Mouse (Mus musculus) lung, postnatal 0 days (tissue): ENCODE data around the gene C2cd4c. TPM values are rescaled to one million over a fixed set of nuclear protein-coding genes. Genes with fewer than 3 reads are reported as not detected.

Experiments
- ATAC-seq: fragments of 200-750 bp; cut with Nextera tagmentation; 2 replicates; pipeline ENCODE4 v1.8.0; 2017; ENCODE audit warnings: moderate library complexity
- DNase-seq: peaks from one replicate; pipeline ENCODE4 v3.0.0-alpha.2; 2016; ENCODE audit warnings: low spot score
- H3K27ac ChIP-seq: fragments of 300-500 bp; sonication (generic); 2 replicates; pipeline ENCODE4 v1.5.1; 2014; ENCODE audit warnings: antibody characterized with exemption, mild to moderate bottlenecking, low read length, mixed read lengths
- H3K27me3 ChIP-seq: fragments of 300-500 bp; sonication (generic); replicated peaks from 2 replicates; pipeline ENCODE4 v1.6.1; 2014; ENCODE audit warnings: low read length, mixed read lengths; ENCODE audit not compliant: insufficient read depth
- H3K36me3 ChIP-seq: fragments of 300-500 bp; sonication (generic); 2 replicates; pipeline ENCODE4 v1.6.1; 2014; ENCODE audit warnings: low read length, mixed read lengths; ENCODE audit not compliant: insufficient read depth
- H3K4me1 ChIP-seq: fragments of 300-500 bp; sonication (generic); 2 replicates; pipeline ENCODE4 v1.6.1; 2014; ENCODE audit warnings: antibody characterized with exemption, low read depth, low read length, mixed read lengths; ENCODE audit not compliant: insufficient read depth
- H3K4me2 ChIP-seq: fragments of 300-500 bp; sonication (generic); replicated peaks from 2 replicates; pipeline ENCODE4 v1.6.1; 2014; ENCODE audit warnings: low read depth, mild to moderate bottlenecking, low read length, moderate library complexity, mixed read lengths
- H3K4me3 ChIP-seq: fragments of 300-500 bp; sonication (generic); 2 replicates; pipeline ENCODE4 v1.5.1; 2014; ENCODE audit warnings: low read depth, low read length
- H3K9ac ChIP-seq: fragments of 300-500 bp; sonication (generic); replicated peaks from 2 replicates; pipeline ENCODE4 v1.6.1; 2014; ENCODE audit warnings: low read depth, mild to moderate bottlenecking
- H3K9me3 ChIP-seq: fragments of 300-500 bp; sonication (generic); 2 replicates; pipeline ENCODE4 v1.6.1; 2016; ENCODE audit warnings: low read length, mixed read lengths
- CTCF ChIP-seq: IDR thresholded peaks from 2 replicates; pipeline ENCODE4 v1.5.1; 2016; ENCODE audit warnings: antibody characterized with exemption, mild to moderate bottlenecking
- EP300 ChIP-seq: IDR thresholded peaks from 2 replicates; pipeline ENCODE4 v1.6.1; 2016; ENCODE audit warnings: antibody characterized with exemption, mild to moderate bottlenecking, control low read depth
- WGBS: fragments of 180-500 bp; shearing (Covaris S2); extraction: QIAGEN DNeasy Blood & Tissue Kit; methylation state at CpG from one replicate; pipeline ENCODE4 v1.1.7; 2014; 5-methylcytosine and 5-hydroxymethylcytosine counted together
- polyA plus RNA-seq: library from polyadenylated mRNA; unstranded; fragments of >200 nt; fragmentation: Nextera tagmentation; extraction: Ambion mirVana; gene quantifications from 2 replicates; pipeline ENCODE4 v1.2.1, GENCODE M21; 2015

The C2cd4c gene
- polyA plus RNA-seq, 1 experiment from 2014 or later: not detected

DNA sequence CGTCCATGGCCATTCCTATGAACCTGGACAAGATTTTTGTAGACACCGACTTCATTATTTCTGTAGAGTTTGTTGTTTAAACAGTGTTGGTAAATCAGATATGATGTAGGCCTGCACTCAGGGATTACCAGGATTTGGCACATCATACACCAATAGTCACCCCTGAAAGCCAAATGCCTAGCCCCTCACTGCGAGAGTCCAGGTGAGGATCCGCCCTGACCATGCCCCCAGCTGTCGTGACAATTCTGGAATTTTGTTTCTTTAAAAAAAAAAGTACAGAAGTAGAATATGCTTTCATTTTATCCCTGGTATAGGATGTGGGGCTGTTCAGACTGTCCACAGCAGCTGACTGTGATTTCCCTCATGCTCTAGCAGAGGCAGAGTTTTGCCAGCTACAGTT, 43.9 kb downstream of the C2cd4c start:
- WGBS: 84% methylated on average over 5 of the region's 5 CpGs
- no peak for ATAC-seq

DNA sequence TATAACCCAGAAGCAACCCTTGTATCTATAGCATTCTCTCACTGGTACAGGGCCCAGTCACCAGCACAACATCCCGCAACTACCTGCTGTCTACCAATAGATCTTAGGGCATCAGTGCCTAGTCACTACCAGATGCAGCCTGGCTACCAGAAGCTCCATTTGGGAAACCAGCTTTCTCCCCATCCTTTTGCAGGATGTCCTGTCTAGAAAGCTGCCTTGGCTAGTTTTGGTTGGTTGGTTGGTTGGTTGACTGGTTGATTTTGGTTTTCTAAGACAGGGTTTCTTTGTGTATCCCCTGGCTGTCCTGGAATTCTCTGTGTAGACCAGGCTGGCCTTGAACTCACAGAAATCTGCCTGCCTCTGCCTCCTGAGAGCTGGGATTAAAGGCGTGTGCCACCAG, 54.1 kb downstream of the C2cd4c start:
- H3K4me3 ChIP-seq: no peak overlapping the region
- no peak overlapping the region for H3K27ac ChIP-seq
- H3K4me1 ChIP-seq: no peaks in the 10 kb centered on the region
- H3K27me3 ChIP-seq: no peaks in the 10 kb centered on the region
- no peaks in the 10 kb centered on the region for H3K36me3 ChIP-seq
- no peak overlapping the region for H3K9ac ChIP-seq
- no peak for DNase-seq
- no peak for ATAC-seq
- H3K4me2 ChIP-seq: no peak overlapping the region
- no peak for TF ChIP-seq EP300
- no peak for TF ChIP-seq CTCF
- 82% methylated on average over 2 of the region's 2 CpGs for WGBS
- H3K9me3 ChIP-seq: no peaks in the 10 kb centered on the region

More for the DNA sequence above, 43.9 kb downstream of the C2cd4c start:
- Histone ChIP-seq H3K4me3 (no peak overlapping the region), H3K4me2 (no peak overlapping the region), H3K9me3 (no peaks in the 10 kb centered on the region), H3K27ac (no peak overlapping the region), H3K27me3 (no peaks in the 10 kb centered on the region), H3K36me3 (no peaks in the 10 kb centered on the region), H3K4me1 (no peaks in the 10 kb centered on the region), H3K9ac (no peak overlapping the region)
- TF ChIP-seq EP300 (no peak), CTCF (no peak)
- DNase-seq: no peak

GRCm38 (mm10) chr10:79557496-79557895, 56.3 kb downstream of the C2cd4c start:
- ATAC-seq (no peak), DNase-seq (no peak)
- peaks cover 8% of the 10 kb centered on the region; the same call in 1 of the 2 replicates for H3K4me1 ChIP-seq
- H3K9me3 ChIP-seq: no peaks in the 10 kb centered on the region
- no peak overlapping the region for H3K4me3 ChIP-seq
- TF ChIP-seq EP300: no peak
- TF ChIP-seq CTCF: no peak
- no peak overlapping the region for H3K27ac ChIP-seq
- no peak overlapping the region for H3K9ac ChIP-seq
- WGBS: 92% methylated on average over 5 of the region's 5 CpGs
- no peak overlapping the region for H3K4me2 ChIP-seq
- no peaks in the 10 kb centered on the region for H3K27me3 ChIP-seq
- no peaks in the 10 kb centered on the region for H3K36me3 ChIP-seq

DNA sequence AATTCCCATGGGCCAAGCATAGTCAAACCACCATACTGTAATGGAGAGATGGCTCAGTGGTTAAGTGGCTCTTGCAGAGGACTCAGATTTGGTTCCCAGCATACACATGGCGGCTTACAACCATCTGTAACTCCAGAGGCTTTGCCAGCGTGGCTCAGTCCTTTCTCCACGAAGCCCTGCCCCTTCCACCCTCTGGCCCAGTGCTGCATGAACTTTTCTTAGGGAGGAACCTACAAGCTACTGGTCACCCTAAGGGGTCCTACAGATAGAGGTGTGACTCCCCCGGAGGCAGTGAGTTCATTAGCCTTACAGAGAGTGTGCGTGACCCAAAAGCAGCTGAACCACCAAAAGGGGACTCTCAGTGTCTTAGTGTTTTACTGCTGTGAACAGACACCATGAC, 56.9 kb downstream of the C2cd4c start:
- DNase-seq: no peak
- no peak for TF ChIP-seq EP300
- no peak for TF ChIP-seq CTCF
- no peak for ATAC-seq
- 88% methylated on average over 5 of the region's 5 CpGs for WGBS
- Histone ChIP-seq H3K4me3 (no peak overlapping the region), H3K9ac (no peak overlapping the region), H3K4me1 (peaks cover 8% of the 10 kb centered on the region; the same call in 1 of the 2 replicates), H3K4me2 (no peak overlapping the region), H3K27me3 (no peaks in the 10 kb centered on the region), H3K36me3 (no peaks in the 10 kb centered on the region), H3K9me3 (no peaks in the 10 kb centered on the region), H3K27ac (no peak overlapping the region)

Other genes with a start within 250 kb of the C2cd4c start
- gene Vmn2r83, start 145.3 kb downstream of the C2cd4c start, polyA plus RNA-seq: not detected in 2 replicates
- gene Plpp2, start 80.2 kb downstream of the C2cd4c start, polyA plus RNA-seq: 27.6 and 32.1 TPM in 2 replicates
- 20.5 and 21.5 TPM in 2 replicates for gene Mier2, start 58.8 kb downstream of the C2cd4c start, polyA plus RNA-seq
- gene Theg, start 26.7 kb downstream of the C2cd4c start, polyA plus RNA-seq: not detected in 2 replicates
- gene Shc2, start 23.9 kb upstream of the C2cd4c start, polyA plus RNA-seq: 1.1 and 1.3 TPM in 2 replicates
- gene Odf3l2, start 31.7 kb upstream of the C2cd4c start, polyA plus RNA-seq: not detected in 2 replicates
- gene Madcam1, start 50.5 kb upstream of the C2cd4c start, polyA plus RNA-seq: not detected in 2 replicates
- 64.6 and 71.2 TPM in 2 replicates for gene Tpgs1, start 55.3 kb upstream of the C2cd4c start, polyA plus RNA-seq
- 52.7 and 64.3 TPM in 2 replicates for gene Cdc34, start 68.2 kb upstream of the C2cd4c start, polyA plus RNA-seq
- gene Gzmm, start 75.0 kb upstream of the C2cd4c start, polyA plus RNA-seq: 0.57 and 0.69 TPM in 2 replicates
- gene Bsg, start 90.5 kb upstream of the C2cd4c start, polyA plus RNA-seq: 1,234 and 1,299 TPM in 2 replicates
- gene Hcn2, start 102.6 kb upstream of the C2cd4c start, polyA plus RNA-seq: 0.12 and 0.15 TPM in 2 replicates
- gene Polrmt, start 132.6 kb upstream of the C2cd4c start, polyA plus RNA-seq: 17.4 and 22.4 TPM in 2 replicates
- 0.18 TPM in 1 of 2 replicates, not detected in the other for gene Fgf22, start 141.1 kb upstream of the C2cd4c start, polyA plus RNA-seq
- gene Rnf126, start 152.9 kb upstream of the C2cd4c start, polyA plus RNA-seq: 40.5 and 45.9 TPM in 2 replicates
- 38.6 and 39.9 TPM in 2 replicates for gene Fstl3, start 163.2 kb upstream of the C2cd4c start, polyA plus RNA-seq
- gene Prss57, start 176.9 kb upstream of the C2cd4c start, polyA plus RNA-seq: 0.11 and 0.31 TPM in 2 replicates
- 29.6 and 30.8 TPM in 2 replicates for gene Palm, start 179.5 kb upstream of the C2cd4c start, polyA plus RNA-seq
- 10.5 and 10.6 TPM in 2 replicates for gene Misp, start 207.0 kb upstream of the C2cd4c start, polyA plus RNA-seq
- gene Ptbp1, start 240.4 kb upstream of the C2cd4c start, polyA plus RNA-seq: 107 and 109 TPM in 2 replicates